Mouse (Mus musculus) stomach, embryonic 15.5 days (tissue): ENCODE measurements around the gene Sdcbp2. TPM values are rescaled to one million over a fixed set of nuclear protein-coding genes. Genes with fewer than 3 reads are reported as not detected.

Experiments used
- ATAC-seq: fragments of 200-750 bp; cut with Nextera tagmentation; 2 replicates; pipeline ENCODE4 v1.8.0; 2017; ENCODE audit warnings: low read depth, moderate number of reproducible peaks, moderate TSS enrichment; ENCODE audit not compliant: insufficient read depth, low FRiP score
- H3K27ac ChIP-seq: fragments of 300-500 bp; sonication (generic); 2 replicates; pipeline ENCODE4 v1.5.1; 2015; ENCODE audit warnings: mild to moderate bottlenecking, inconsistent platforms
- H3K27me3 ChIP-seq: fragments of 300-500 bp; sonication (generic); replicated peaks from 2 replicates; pipeline ENCODE4 v1.6.1; 2015; ENCODE audit warnings: inconsistent platforms
- H3K36me3 ChIP-seq: fragments of 300-500 bp; sonication (generic); 2 replicates; pipeline ENCODE4 v1.6.1; 2015; ENCODE audit warnings: inconsistent platforms
- H3K4me1 ChIP-seq: fragments of 300-500 bp; sonication (generic); 2 replicates; pipeline ENCODE4 v1.6.1; 2015; ENCODE audit warnings: inconsistent platforms
- H3K4me2 ChIP-seq: fragments of 300-500 bp; sonication (generic); 2 replicates; pipeline ENCODE4 v1.6.1; 2015; ENCODE audit warnings: mild to moderate bottlenecking, inconsistent platforms
- H3K4me3 ChIP-seq: fragments of 300-500 bp; sonication (generic); replicated peaks from 2 replicates; pipeline ENCODE4 v1.5.1; 2015; ENCODE audit warnings: inconsistent platforms
- H3K9ac ChIP-seq: fragments of 300-500 bp; sonication (generic); 2 replicates; pipeline ENCODE4 v1.6.1; 2015; ENCODE audit warnings: inconsistent platforms
- H3K9me3 ChIP-seq: fragments of 300-500 bp; sonication (generic); 2 replicates; pipeline ENCODE4 v1.6.1; 2016; ENCODE audit warnings: inconsistent platforms
- WGBS: fragments of 180-500 bp; shearing (Covaris S2); methylation state at CpG from one replicate; pipeline ENCODE4 v1.1.7; 2015; 5-methylcytosine and 5-hydroxymethylcytosine counted together
- polyA plus RNA-seq: library from polyadenylated mRNA; unstranded; fragments of >200 nt; fragmentation: Nextera tagmentation; extraction: Ambion mirVana; gene quantifications from 2 replicates; pipeline ENCODE4 v1.2.1, GENCODE M21; 2015

The Sdcbp2 gene
- 19.2 and 19.3 TPM in 2 replicates for polyA plus RNA-seq

DNA sequence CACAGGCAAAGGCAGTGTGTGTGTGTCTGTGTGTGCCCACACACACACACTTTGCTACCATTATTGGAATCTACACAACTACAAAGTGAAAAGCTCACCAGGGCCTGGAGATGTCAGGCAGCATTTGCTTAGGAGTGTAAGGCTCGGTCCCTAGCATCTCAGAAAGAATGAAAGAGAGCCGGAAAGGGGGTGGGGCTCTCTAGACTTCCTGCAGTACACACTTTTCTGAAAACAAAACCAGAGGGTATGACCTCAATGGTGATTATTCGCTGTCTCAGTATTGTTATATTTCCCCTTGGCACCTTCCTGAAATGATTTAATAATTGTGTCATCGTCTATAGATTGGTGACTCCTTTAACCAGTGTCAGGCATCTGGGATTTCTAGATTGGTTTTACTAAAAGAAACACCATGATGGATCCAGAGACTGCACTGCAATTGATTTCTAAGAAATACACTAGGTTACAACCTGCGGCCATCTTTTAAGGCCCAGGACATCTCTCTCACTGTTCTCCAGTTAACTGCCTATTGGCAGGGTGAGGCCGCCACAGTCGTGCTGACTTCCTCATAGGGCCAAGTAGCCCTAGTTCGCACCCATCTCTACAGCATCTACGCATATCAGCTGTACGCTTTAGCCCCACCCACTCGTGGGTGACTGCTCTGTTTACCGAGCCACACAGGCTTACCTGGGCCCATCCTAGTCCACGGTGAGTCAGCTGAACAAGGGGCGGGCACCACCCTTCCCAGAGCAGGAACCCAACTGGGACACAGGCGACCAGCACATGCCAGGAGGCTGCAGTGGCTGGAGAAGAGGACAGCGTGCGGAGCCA is at the start of gene Sdcbp2:
Gene Sdcbp2 (plus strand): TSS at position 750 of the 828 bp plus-strand sequence.
- no peak within 1 kb of the TSS for H3K9ac ChIP-seq
- H3K4me2 ChIP-seq: peak within 1 kb of the TSS; percentile 14
- H3K36me3 ChIP-seq: no peaks in the 10 kb centered on the region

GRCm38 (mm10) chr2:151524324-151525041 is 47.9 kb upstream of the Sdcbp2 start:
- 56% methylated on average over 4 of the region's 4 CpGs for WGBS
- no peak overlapping the region for H3K4me2 ChIP-seq
- H3K4me1 ChIP-seq: no peaks in the 10 kb centered on the region
- H3K27ac ChIP-seq: no peak overlapping the region
- H3K9ac ChIP-seq: no peak overlapping the region
- no peaks in the 10 kb centered on the region for H3K27me3 ChIP-seq
- H3K9me3 ChIP-seq: no peaks in the 10 kb centered on the region
- ATAC-seq: no peak
- H3K36me3 ChIP-seq: 0 out of 2 replicates have a peak, but pooled peaks cover 2% of the 10 kb centered on the region
- H3K4me3 ChIP-seq: no peak overlapping the region

More for the DNA sequence above, at the start of gene Sdcbp2:
- Histone ChIP-seq H3K9me3 (no peaks in the 10 kb centered on the region), H3K27ac (peak within 1 kb of the TSS; percentile 44; the same call in 1 of the 2 replicates), H3K27me3 (no peaks in the 10 kb centered on the region), H3K4me1 (0 out of 2 replicates have a peak, but pooled peaks cover 9% of the 10 kb centered on the region), H3K4me3 (0 out of 2 replicates have a peak within 1 kb of the TSS, but pooled peaks have one; percentile 3)
- peak; percentile 89 for ATAC-seq
- 64% methylated on average over 17 of the region's 17 CpGs for WGBS

DNA sequence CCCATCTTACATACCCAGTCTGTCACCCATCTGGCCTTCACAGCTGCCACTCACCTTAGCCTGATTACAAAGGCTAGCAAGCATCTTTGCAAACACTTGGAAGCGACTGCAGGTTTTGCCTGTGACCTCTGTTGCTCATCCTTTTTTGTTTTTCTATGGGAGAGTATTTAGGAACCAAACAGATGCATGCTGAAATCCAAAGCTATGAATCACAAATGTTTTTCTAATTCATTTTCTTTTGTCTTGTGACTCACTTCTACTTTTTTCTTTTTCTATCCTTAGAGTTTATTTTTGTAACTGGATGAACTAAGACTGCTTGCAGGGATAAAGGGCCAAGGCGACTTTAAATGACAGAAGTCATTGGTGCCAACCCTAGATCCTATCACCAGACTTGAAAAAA is 46.9 kb upstream of the Sdcbp2 start:
- H3K4me1 ChIP-seq: 0 out of 2 replicates have a peak, but pooled peaks cover 3% of the 10 kb centered on the region
- no peaks in the 10 kb centered on the region for H3K27me3 ChIP-seq
- WGBS: 59% methylated on average over 2 of the region's 2 CpGs
- ATAC-seq: no peak
- no peak overlapping the region for H3K4me3 ChIP-seq
- no peak overlapping the region for H3K9ac ChIP-seq
- no peaks in the 10 kb centered on the region for H3K36me3 ChIP-seq
- H3K27ac ChIP-seq: no peak overlapping the region
- H3K9me3 ChIP-seq: no peaks in the 10 kb centered on the region
- H3K4me2 ChIP-seq: no peak overlapping the region

DNA sequence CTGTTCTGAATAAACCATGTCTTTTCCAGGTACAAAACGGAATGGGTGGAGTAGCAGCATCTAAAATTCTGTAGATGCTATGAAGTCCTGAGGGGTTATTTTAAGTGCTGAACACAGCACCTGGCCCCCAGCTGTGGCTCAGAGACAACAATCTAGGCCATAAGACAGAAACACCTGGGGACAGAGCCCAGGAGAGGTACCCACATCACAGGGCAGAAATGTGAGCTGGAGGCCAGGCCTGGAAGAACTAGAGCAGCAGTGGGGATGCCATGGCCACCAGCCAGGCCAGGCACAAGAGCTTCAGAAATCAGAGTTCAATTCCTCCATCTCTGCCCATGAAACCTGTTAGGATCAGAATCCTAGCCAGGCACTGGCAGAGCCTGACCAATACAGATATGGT is 44.4 kb upstream of the Sdcbp2 start:
- WGBS: 74% methylated on average over 1 of the region's 1 CpGs
- Histone ChIP-seq H3K4me1 (0 out of 2 replicates have a peak, but pooled peaks cover 6% of the 10 kb centered on the region), H3K36me3 (no peaks in the 10 kb centered on the region), H3K4me2 (no peak overlapping the region), H3K9ac (no peak overlapping the region), H3K27me3 (no peaks in the 10 kb centered on the region), H3K9me3 (no peaks in the 10 kb centered on the region), H3K27ac (no peak overlapping the region), H3K4me3 (no peak overlapping the region)
- ATAC-seq: no peak

DNA sequence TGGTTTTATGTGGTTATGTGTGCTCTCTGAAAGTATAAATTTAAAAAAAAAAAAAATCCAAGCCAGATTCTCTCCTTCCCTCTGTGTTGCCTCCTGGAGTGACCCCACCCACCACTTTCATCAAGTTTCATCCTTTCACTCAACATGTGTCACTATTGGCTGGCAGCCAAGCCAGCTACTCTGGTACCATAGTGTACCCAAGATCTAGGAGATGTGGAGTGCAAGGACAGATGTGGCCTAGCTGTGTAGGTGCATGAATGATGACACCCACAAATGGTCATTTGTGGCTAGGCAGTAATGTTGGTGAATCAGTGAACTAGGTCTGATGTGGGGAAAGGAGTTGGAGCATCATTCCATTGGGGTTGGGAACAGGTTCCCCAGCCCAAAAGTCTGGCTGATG is 43.3 kb upstream of the Sdcbp2 start:
- H3K36me3 ChIP-seq: no peaks in the 10 kb centered on the region
- no peak overlapping the region for H3K9ac ChIP-seq
- H3K27ac ChIP-seq: no peak overlapping the region
- H3K4me1 ChIP-seq: 0 out of 2 replicates have a peak, but pooled peaks cover 6% of the 10 kb centered on the region
- ATAC-seq: no peak
- no peaks in the 10 kb centered on the region for H3K27me3 ChIP-seq
- no peaks in the 10 kb centered on the region for H3K9me3 ChIP-seq
- no peak overlapping the region for H3K4me3 ChIP-seq
- H3K4me2 ChIP-seq: no peak overlapping the region

DNA sequence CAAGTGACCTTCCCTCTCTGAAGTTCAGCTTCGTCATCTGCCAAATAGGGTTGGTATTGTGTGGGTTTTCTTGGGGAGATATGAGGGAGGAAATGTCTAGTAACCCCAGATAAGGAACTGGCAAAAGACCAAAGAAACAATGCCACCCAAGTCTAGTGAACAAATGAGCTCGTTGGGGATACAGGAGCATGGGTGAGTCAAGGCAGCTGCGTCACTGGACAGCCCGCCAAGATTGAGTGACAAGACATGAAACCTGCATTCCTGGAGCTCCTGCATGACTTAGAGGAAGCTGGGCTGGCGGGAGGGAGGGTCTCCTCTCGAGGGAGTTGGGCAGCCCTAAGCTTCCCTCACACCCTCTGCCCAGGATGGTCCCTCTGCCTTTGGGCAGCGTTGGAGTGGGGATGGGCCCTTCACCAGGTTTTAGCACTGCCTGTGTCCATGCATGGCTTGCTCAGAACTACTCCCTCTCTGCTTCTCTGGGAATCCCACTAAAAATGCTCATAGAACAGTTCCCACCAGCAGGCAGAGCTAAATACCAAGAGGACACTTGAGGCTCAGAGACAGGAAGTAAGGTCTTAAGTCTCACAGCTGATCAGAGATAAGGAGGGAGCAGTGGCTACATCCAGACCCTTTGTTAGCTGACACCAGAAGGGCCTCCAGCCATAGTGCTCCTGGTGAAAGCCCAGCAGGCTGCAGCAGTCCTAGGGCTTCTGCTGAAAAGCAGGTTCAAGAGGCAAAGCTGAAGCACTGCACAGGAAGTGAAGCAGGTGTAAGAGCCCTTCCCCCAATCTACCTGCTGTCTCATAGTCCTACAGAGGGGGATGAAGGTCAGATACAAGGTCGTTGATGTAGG is 41.8 kb upstream of the Sdcbp2 start:
- no peak overlapping the region for H3K27ac ChIP-seq
- no peak overlapping the region for H3K4me2 ChIP-seq
- no peaks in the 10 kb centered on the region for H3K27me3 ChIP-seq
- no peak overlapping the region for H3K4me3 ChIP-seq
- H3K36me3 ChIP-seq: no peaks in the 10 kb centered on the region
- WGBS: 40% methylated on average over 8 of the region's 8 CpGs
- H3K9ac ChIP-seq: no peak overlapping the region
- no peak for ATAC-seq
- H3K9me3 ChIP-seq: no peaks in the 10 kb centered on the region
- 0 out of 2 replicates have a peak, but pooled peaks cover 6% of the 10 kb centered on the region for H3K4me1 ChIP-seq

DNA sequence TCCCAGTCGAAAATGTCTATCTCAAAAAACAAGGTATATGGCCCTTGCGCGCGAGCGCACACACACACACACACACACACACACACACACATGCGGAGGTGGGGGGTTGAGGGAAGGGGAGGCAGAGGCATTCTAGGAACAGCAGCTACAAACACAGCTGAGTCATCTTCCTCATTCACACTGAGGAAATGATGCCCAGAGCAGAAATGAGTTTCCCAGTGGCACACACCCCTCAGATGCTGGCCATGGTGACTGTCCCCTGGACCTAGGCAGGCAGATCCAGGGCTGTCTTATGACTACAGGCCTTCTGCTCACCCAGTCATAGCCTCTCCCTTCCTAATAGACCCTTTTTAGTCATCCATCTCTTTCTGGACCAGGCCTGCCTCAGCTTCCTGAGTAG is 38.8 kb upstream of the Sdcbp2 start:
- H3K9ac ChIP-seq: no peak overlapping the region
- H3K27me3 ChIP-seq: no peaks in the 10 kb centered on the region
- H3K27ac ChIP-seq: no peak overlapping the region
- 79% methylated on average over 4 of the region's 6 CpGs for WGBS
- H3K9me3 ChIP-seq: no peaks in the 10 kb centered on the region
- no peak for ATAC-seq
- no peaks in the 10 kb centered on the region for H3K36me3 ChIP-seq
- no peak overlapping the region for H3K4me3 ChIP-seq
- H3K4me1 ChIP-seq: peaks cover 12% of the 10 kb centered on the region; the same call in 1 of the 2 replicates
- no peak overlapping the region for H3K4me2 ChIP-seq

DNA sequence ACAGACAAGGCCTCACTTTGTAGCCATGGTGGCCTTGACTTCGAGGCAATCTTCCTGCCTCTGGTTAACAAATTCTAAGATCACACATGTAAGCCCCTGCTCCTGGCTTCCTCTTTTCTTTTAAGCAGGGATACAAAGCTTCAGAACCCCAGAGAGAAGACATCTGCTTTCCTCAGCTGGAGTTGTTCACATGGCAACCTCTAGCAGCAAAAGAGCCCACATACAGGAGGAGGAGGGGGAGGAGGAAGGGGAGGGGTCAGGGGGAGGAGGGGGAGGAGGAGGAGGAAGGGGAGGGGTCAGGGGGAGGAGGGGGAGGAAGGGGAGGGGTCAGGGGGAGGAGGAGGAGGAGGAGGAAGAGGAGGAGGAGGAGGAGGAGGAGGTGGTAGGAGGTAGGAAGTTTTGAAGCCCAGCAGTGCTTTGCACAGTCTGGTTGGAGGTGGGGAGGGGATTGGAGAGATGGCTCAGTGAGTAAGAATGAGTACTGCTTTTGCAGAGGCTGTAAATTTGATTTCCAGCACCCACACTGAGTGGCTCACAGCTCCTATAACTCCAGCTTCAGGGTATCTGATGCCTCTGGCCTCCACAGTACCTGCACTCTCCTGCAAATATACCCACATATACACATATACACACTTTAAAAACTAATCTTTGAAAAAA is 36.3 kb upstream of the Sdcbp2 start:
- H3K4me2 ChIP-seq: peak overlapping the region; percentile 16
- H3K4me3 ChIP-seq: no peak overlapping the region
- peaks cover 5% of the 10 kb centered on the region; the same call in 1 of the 2 replicates for H3K4me1 ChIP-seq
- no peak overlapping the region for H3K9ac ChIP-seq
- H3K9me3 ChIP-seq: no peaks in the 10 kb centered on the region
- ATAC-seq: peak; percentile 67; the same call in 1 of the 2 replicates
- no peaks in the 10 kb centered on the region for H3K36me3 ChIP-seq
- WGBS: 33% methylated on average over 1 of the region's 1 CpGs
- peak overlapping the region; percentile 81 for H3K27ac ChIP-seq
- no peaks in the 10 kb centered on the region for H3K27me3 ChIP-seq

DNA sequence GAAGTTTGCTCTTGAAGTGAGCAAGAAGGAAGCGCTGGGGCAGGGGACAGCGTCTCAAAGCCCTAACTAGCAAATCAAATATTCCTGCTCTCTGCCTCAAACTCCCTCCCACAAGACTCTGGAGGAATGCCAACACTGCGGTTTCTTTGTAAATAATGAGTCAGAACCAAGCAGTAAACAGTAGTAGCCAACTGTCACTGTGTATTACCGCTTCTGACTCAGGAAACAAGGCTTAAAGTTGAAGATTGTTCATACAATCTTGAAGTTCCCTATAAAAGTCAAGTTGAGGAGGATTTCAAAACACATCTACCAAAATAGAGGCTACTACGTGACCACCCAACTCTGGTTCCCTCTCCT is 35.8 kb upstream of the Sdcbp2 start:
- no peaks in the 10 kb centered on the region for H3K9me3 ChIP-seq
- peak; percentile 48; the same call in 1 of the 2 replicates for ATAC-seq
- peak overlapping the region; percentile 81 for H3K27ac ChIP-seq
- WGBS: 30% methylated on average over 5 of the region's 5 CpGs
- no peaks in the 10 kb centered on the region for H3K27me3 ChIP-seq
- peaks cover 9% of the 10 kb centered on the region; the same call in 1 of the 2 replicates for H3K4me1 ChIP-seq
- H3K4me2 ChIP-seq: peak overlapping the region; percentile 16
- no peaks in the 10 kb centered on the region for H3K36me3 ChIP-seq
- no peak overlapping the region for H3K9ac ChIP-seq
- H3K4me3 ChIP-seq: no peak overlapping the region

DNA sequence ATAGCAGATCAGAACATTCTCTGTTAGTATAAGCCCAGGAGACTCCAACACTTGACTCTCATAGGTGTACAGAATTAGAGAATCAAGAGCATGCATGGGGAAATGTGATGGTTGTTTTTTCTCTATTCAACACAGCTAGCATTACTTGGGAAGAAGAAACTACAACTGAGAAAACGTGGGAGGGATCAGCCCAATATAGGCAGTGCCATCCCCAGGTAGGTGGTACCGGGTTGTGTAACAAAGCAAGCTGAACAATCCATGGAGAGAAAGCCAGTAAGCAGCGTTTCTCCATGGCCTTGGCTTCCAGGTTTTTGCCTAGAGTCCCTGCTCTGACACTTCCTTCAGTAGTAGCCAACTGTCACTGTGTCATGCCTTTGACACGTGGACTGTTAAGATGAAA is 33.8 kb upstream of the Sdcbp2 start:
- H3K9ac ChIP-seq: no peak overlapping the region

More for the DNA sequence above, 33.8 kb upstream of the Sdcbp2 start:
- Histone ChIP-seq H3K36me3 (no peaks in the 10 kb centered on the region), H3K27me3 (no peaks in the 10 kb centered on the region), H3K4me3 (no peak overlapping the region), H3K4me2 (no peak overlapping the region), H3K27ac (no peak overlapping the region), H3K4me1 (peaks cover 11% of the 10 kb centered on the region; the same call in 1 of the 2 replicates), H3K9me3 (no peaks in the 10 kb centered on the region)
- no peak for ATAC-seq
- 57% methylated on average over 4 of the region's 4 CpGs for WGBS
